Mouse (Mus musculus) frontal cortex, postnatal 36 days (tissue): ENCODE results near the gene 3110040M04Rik.
"Not testable (repeated sequence)": the region's sequence is repeated elsewhere in the genome, so short reads cannot be mapped to it uniquely, and the experiment has no call there.

Experiments used
- DNase-seq, 2 experiments: peaks; one replicate each; pipeline ENCODE4 v3.0.0; 2022; ENCODE audit warnings: low spot score in 2 of 2

Gene 3110040M04Rik

DNA sequence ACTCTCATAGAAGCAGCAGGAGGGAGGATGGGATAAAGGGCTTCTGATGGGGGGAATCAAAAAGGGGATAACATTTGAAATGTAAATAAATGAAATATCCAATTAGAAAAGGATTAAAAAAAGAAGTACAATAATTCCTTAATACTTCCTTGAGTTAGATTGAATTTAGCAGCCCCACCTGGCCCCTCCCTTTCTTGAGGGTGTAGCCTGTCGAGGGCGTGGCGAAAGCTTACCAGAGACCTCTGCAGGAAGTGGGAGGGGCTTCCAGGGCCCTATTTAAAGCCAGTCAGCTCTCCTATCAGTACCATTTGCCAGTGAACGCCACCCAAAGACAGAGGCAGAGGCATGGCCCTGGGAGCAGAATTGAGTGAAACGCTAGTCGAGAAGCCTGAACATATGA, at the start of gene 3110040M04Rik:
Gene 3110040M04Rik, plus strand, starts transcription at position 304 of the 400 bp plus-strand sequence.
- not testable (repeated sequence) for DNase-seq

DNA sequence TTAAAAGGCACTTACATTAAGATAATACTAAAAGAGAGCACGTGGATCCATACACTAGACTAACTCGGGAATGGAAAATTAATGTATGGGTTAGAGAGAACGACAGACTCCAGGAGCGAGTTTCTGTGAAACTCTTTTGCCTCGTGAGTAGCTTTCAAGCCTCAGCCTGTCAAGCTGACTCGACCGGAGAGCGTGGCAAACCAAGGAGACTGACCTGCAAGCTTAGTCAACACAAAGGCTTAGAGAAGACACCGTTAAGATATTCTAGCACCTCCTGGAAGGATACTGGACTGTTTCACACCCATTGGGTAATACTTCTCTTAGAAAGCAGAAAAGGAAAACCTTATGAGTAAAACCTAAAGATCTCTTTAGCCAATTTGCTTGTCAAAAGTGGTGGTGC, 49.8 kb upstream of the 3110040M04Rik start:
- not testable (repeated sequence) for DNase-seq

DNA sequence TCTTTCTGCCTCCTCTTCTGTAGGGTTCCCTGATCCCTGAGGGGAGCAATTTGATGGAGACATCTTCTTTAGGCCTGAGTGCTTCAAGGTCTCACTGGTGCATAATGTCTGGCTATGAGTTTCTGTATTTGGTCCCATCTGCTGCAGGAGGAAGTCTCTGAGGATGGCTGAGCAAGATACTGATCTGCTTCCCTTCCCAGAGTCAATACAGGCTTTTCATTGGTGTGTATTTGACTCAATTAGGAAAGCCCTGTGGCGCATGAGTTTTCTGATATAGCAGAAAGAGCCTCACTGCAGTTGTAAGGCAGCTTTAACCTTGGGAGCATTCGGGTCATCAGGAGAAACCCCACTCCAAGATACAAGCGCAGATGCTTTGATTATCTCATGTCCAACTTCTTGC, 47.8 kb upstream of the 3110040M04Rik start:
- DNase-seq: no peak

DNA sequence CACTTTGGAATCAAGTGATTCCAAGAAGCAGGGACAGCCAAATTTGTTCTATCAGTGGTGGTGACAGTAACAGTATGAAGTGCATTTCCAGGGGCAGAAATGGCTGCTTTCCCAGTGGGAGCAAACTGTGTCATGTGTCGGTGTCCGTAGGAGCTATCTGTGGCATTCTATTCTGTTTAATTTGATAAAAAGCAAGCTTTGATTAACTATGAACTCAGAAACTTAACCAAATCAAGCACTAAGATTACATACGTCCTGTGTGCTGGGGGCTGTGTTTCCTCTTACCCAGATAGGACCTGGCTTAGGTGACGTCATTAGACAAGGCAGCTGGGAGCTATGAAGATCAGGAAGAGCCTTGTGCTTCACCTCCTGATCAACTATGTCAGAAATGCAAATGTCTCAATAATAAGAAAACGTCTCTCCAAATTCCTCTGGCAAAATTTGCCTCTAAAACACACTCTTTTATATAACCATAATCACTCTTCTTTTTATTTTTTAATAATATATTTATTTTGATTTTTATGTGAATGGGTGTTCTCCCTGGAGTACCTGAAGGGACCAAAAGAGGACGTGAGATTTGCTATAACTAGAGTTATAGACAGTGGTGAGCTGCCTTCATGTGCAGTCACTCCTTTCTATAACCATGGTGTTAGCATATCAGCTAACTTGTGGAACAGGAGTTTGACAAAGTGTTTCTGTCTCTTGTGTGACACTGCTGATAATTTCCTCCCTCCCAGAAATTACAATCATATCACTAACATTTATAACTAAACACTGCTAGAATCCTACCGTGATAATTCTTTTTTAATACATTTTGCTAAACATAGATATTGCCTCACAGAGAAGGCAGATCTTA, 46.9 kb upstream of the 3110040M04Rik start:
- no peak for DNase-seq

DNA sequence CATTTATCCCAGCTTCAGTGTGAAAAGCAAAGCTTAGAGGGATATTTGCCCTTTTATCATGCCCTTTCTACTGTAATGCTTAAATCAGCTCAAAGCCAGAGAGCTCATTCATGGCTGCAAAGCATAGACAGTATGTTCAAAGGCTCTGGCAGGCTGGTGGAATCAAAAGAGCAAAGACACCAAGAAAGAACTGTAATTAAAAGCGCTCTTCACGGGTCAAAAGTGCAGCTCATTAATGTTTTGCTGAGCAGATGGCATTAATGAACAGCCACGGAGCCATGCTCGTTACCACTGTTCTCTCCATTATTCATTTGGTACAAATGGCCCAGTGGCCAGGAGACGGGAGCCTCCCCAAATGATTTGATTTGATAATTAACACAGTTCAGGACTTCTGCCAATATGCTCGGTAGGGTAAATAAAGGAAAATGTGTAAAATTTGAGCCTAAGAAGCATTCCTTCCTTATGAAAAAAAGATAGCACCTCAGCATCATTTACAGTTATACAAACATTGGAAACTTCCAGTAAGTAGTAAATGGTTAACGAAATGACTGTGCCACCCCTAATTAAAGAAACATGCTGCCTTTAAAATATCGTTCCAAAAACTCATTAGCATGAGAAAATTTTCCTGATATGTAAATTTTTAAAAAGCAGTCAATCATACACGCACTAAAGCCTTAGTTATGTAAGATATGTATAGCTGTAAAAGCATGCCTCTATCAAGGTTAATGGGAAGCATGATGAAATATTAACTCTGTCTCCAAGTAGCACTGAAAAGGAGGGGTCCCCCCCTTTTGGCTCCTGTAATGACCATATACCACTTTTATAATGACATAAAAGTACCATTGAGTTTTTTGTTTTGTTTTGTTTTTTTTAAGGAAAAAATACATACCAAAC, 45.7 kb upstream of the 3110040M04Rik start:
- DNase-seq: no peak

DNA sequence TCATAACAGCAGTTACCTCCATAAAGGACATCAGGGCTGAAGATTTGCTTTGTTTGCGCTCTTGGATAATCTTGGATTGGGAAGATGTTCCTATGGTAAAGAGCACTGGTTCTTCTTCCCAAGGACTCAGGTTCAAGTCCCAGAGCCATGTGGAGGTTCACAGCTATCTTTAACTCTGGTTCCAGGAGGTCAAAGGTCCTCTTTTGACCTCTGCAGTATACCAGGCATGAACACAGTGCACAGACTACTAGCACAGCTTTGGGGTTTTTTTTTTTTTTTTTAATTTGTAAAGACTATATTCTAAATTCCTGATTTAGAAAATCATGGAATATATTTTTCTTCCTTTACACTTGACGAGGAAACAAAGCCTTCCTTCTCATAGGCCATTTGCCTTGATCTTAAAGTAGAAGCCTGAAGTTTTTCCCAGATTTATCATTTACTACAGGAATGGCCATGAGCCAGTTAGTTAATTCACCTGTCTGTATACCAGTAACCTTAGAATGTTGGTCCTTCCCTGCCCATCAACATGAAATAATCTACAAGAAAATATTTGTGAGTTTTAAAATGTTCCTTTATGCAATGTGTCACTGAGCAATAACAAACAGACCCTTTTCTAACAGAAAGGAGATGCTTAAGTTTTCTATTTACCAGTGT, 44.9 kb upstream of the 3110040M04Rik start:
- DNase-seq: no peak

DNA sequence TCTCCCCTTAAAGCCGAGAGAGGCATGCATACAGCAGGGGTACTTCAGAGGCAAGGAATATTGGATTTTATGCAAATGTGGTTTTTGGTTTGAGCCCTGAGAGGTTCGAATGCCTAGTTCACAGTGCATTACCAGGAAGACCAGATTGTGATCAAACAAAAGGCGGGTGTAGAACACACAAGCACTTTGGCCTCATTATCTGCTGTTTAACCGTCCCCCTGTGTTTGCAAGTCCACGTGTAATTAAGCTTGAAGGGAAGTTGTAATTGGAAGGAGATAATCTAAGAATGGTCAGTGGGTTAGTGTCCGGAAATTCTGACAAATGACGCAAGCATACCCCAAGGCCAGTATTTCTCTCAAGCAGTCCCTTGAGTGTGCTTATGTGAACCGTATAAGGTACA, 37.9 kb upstream of the 3110040M04Rik start:
- no peak for DNase-seq

DNA sequence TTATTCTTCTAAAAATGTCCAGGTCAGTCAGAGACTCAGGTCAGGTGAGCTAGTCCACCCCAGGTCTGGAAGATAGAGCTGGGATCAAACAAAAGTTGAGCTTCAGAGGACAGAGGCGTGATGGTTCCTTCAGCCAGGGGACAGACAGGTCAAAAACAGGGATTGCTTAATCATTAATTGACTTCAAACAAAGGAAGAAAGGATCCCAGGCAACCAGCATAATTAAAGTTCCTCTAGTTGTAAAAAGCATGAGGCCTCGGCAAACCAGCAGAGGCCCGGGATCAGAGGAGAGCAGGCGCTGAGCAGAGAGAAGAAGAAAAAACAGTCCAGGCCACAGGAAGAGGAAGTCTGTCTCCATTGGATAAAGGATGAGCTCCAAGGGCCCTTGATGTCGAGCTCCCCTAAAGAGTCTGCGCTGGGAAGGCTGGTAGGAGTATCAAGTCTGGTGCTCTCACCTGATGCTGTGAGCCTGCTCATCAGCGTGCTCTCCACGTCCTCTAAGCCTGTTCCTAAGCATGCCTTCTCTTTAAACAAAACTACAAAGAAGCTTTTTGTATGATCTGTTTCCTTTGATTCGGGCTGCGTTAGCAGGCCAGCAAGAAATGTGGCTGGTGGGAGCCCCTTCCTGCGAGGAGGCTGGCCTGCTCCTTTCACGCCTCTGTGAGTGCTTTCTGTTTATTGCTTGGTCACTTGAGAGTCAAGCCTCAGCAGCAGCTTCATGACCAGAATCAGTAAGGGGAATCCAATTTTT, 36.4 kb upstream of the 3110040M04Rik start:
- DNase-seq: peak in 1 of 2 experiments; percentile 6

DNA sequence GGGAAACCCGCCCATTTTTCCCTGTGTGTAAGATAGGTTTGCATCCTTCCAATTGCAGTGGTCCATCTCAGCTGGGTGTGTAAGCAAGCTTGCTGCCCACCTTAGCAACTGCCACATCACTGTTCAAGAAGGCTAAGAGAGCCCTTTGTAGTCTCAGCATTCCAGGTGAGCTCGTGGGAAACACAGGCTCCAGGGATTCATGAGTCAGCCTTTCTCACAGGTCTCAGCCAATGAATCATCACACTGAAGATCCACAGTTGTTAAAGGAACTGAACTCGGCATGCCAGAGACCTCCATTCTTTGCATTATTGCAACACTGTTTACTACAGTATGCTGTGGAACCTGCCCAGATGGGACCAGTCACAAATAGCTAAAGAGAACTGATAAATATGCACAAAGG, 35.3 kb upstream of the 3110040M04Rik start:
- no peak for DNase-seq

DNA sequence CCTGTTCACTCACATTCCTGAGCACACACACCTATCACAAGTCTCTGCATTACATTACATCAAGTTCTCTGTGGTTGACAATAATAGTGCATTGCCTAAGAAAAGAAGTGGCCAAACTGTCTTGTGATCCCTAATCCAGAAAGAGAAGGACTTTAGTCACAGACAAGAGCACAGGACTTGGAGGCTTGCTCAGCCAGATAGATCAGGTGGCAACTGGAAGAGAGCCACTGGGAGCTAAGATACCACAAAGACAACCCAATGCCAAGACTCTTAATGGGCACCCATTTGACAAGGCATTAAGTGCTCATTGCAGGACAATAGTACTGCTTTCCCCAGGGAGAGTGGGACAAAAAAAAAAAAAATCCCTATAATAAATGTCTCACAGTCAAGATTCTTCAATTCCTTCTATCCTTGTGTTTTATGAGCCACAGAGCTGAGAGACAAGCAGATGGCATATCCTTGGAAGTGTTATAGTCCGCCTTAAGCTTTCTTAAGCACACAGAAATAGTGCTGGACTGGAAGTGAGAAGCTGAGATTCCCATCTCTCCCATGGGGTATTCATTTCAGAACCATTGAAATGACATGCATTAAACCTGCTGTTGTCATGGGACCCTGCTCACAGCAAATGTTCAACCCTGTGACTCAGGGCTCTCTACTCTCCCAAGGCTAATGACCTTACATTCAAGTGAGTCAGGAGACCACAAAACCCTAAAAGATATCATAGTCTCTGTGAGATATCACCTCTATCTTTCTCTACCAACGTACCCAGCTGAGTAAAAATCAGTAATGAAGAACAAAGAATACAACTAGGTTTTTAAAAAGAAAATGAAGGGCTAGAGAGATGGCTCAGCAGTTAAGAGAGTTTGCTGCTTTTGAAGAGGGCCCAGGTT, 32.1 kb upstream of the 3110040M04Rik start:
- peak in 1 of 2 experiments; percentile 39 for DNase-seq

DNA sequence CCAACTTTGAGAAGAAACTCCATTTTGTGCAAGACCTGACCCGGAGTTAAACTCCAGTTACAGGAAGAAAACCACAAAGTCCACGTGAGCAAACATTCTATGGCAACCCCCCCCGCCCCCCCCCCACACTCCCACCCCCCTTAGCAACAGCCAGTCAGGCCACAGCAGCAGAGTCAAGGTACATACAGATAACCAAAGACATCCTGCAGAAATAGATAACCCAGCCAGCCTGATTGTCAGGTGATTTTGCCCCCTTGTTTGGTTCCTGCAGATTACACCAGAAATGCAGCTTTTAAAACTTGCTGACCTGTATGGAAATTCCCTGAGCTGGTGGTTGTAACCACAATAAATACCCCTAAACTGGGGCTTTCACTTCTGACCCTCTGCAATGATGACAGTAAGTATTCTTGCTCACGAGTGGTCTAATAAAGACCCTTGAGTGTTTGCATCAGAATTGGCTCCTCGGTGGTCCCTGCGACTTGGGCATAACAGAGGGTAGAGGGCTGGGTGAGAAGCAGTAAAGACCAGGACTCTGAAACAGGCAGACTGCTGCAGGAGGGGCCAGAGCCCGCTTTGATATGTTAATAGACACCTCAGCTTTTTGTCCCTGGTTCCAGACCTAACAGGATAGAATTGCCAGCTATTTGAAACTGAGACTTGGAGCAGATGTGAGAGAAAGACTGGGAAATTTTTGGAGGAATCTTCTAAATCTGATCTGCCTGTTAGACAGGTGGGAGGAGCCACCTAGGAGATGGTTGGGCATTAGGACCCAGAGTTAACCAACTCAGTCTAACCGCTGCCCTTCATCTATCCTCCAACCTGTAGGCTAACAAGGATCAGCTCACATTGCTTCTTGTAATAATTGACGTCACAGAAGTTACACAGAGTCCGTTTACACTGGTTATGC, 26.6 kb upstream of the 3110040M04Rik start:
- DNase-seq: peak in 1 of 2 experiments; percentile 11

DNA sequence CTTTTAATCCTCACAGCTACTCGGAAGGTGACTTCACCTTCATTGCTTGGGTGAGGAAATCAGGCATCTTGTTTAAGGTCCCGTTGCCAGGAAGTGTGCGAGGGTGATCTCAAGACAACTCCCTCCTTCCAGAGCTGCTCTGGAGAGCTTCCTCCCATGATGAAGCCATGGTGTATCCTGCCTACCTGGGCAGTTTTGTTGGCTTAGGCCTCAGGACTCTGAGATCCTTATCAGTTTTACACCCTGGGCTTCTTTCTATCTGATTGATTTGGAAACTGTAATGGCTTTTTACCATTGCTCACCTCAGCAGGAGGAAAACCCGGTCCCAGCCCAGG, 26.0 kb upstream of the 3110040M04Rik start:
- no peak for DNase-seq

DNA sequence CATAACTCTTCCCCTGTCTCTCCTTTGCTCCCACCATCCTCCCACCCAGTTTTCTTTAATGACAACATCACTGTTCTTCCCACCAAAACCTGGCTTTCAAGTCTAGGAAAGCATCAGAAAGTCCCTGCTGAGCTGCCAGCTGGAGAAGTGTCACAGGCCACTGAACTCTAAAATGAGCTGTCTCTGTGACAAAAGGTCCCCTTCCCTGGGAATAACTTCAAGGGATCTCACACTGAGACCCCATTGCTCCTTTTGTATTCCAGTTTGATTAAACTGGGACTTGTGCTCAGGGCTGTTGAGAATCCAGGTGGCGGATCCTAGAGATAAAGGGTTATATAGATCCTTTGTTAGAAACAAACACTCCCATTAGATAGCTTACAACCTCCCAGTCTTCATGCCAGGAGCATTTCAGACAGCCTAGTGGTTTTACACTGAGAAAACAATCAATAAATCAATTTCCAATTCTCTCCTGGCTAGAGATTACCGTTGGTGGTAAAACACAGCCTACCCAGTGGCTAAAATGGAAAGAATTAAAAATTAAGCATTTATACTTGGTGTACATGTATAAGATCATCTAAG, 25.3 kb upstream of the 3110040M04Rik start:
- no peak for DNase-seq

DNA sequence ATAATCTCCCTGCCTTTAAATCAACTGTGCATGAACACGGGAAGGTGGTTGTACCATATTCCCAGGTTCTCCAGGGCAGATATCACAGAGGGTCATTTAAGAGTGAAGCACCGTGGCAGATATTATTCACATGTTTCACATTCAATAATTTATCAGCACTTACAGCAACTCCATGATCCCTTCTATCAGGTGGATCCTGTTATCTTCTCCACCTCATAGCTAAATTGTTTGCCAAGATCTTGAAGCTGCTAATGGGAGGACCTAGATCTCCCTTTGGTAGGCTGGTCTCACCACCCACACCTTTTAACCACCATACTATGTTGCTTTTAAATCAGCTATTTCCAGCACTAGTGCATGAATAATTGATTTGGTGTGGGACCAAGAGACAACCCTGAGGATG, 23.8 kb upstream of the 3110040M04Rik start:
- no peak for DNase-seq

DNA sequence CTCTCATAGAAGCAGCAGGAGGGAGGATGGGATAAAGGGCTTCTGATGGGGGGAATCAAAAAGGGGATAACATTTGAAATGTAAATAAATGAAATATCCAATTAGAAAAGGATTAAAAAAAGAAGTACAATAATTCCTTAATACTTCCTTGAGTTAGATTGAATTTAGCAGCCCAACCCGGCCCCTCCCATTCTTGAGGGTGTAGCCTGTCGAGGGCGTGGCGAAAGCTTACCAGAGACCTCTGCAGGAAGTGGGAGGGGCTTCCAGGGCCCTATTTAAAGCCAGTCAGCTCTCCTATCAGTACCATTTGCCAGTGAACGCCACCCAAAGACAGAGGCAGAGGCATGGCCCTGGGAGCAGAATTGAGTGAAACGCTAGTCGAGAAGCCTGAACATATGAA, 21.7 kb upstream of the 3110040M04Rik start, which contains the start of gene Gm47985:
Gene Gm47985, plus strand, starts transcription at position 272 of the 400 bp plus-strand sequence.
- DNase-seq: not testable (repeated sequence)

DNA sequence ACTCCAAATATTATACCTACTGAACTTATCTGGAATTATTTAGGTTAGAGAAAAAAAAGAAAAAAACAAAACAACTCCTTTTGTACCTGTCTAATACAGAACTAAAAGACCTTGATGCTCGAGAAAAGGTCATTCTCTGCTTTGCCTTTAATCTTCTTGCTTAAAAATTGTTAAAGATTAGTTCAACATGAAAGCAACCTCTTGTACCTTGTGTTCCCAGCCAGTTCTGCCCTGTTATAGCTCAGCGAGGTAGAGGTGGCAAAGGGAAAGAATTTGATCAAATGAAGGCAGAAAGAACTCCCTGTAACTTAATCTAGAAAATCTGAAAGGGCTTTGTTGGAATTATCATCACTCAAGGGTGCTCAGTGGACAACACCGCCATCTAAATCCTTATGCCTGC, 17.7 kb upstream of the 3110040M04Rik start:
- DNase-seq: not testable (repeated sequence)

DNA sequence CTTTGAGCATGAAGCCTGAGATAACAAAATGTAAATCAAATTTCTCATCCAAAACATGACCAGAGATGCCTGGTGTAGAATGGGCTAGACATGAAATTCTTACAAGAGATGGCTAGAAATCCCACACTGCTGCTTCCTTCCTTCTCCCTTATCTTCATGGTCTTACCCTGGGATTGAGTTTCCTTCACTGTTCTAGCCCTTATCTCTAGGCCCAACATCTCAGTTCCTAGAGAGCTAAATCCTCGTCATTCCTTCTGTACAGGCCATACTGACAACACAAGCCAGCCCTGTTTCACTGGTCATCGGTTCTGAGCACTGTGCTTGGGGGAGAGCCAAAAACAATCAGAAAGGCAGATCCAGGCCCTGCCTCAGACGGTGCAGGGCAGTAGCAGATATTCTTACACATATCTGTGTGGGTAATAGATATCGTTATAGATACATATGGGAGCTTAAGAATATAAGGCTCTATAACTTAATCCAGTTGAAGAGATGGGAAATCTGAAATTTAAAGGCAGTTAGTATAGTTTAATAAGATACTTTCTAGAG, 17.0 kb upstream of the 3110040M04Rik start:
- DNase-seq: not testable (repeated sequence)

DNA sequence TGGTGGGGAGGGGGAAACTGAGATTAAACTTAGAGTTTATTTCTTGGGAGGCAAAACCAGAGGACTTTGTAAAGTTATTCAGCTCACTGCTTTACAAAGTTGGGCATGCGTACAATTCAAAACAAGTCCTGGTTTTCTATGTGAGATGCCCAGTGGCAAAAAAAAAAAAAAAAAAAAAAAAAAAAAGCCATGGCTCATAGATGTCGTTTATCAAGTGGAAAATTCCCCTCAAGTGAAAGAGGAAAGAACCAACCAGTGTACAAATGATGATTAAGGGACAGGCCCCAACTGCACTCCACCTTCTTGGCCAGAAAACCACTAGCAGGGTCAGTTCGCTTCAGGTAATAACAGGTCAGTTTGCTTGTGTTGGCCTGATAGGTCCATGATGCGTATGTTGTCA, 15.5 kb upstream of the 3110040M04Rik start:
- no peak for DNase-seq

DNA sequence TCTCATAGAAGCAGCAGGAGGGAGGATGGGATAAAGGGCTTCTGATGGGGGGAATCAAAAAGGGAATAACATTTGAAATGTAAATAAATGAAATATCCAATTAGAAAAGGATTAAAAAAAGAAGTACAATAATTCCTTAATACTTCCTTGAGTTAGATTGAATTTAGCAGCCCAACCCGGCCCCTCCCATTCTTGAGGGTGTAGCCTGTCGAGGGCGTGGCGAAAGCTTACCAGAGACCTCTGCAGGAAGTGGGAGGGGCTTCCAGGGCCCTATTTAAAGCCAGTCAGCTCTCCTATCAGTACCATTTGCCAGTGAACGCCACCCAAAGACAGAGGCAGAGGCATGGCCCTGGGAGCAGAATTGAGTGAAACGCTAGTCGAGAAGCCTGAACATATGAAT, 11.8 kb upstream of the 3110040M04Rik start, which contains the start of gene Gm8947:
Gene Gm8947, plus strand, starts transcription at position 302 of the 400 bp plus-strand sequence.
- DNase-seq: not testable (repeated sequence)
